Mouse (Mus musculus) cortical plate, adult 2 months (tissue): Measurements from ENCODE around the gene Pon2.
"Not testable (repeated sequence)": the region's sequence is repeated elsewhere in the genome, so short reads cannot be mapped to it uniquely, and the experiment has no call there.

Experiments used
- CTCF ChIP-seq: fragments of 200-500 bp; IDR thresholded peaks from 2 replicates; pipeline ENCODE4 v1.5.1; 2011; ENCODE audit warnings: mild to moderate bottlenecking, control low read depth, low read length; ENCODE audit not compliant: insufficient read depth; ENCODE audit errors: extremely low read depth
- POLR2A ChIP-seq: fragments of 200-500 bp; IDR thresholded peaks from 2 replicates; pipeline ENCODE4 v1.6.1; 2011; ENCODE audit warnings: mild to moderate bottlenecking, low read length, control low read depth; ENCODE audit not compliant: insufficient read depth; ENCODE audit errors: extremely low read depth

- not testable (repeated sequence) for TF ChIP-seq POLR2A, CTCF
Measured at GRCm38 (mm10) chr6:5339283-5339682, 41.0 kb upstream of the Pon2 start.
